Mouse (Mus musculus): ENCODE data around the gene Olfml3.

GRCm38 (mm10) chr3:103746711-103747110 lies 8.9 kb upstream of the Olfml3 start:
- TF ChIP-seq CTCF (IDR thresholded peaks at IDR 0.05; ENCODE audit: borderline replicate concordance, insufficient read depth, low read length): no peak
- no peak for TF ChIP-seq POLR2A (IDR thresholded peaks at IDR 0.05; ENCODE audit: low read depth, low read length)

Data from embryonic fibroblast, embryonic 13.5 days (primary cell).